Mouse (Mus musculus): ENCODE measurements around the gene Tiprl.

- no peak for TF ChIP-seq CTCF (IDR thresholded peaks at IDR 0.05; ENCODE audit: low read depth, low read length)
- TF ChIP-seq POLR2A (IDR thresholded peaks at IDR 0.05; ENCODE audit: borderline replicate concordance, low read depth, low read length), result no peak
These were observed 9.8 kb upstream of the Tiprl start for GRCm38 (mm10) chr1:165246587-165246986.
